Mouse (Mus musculus) adipose tissue, adult 10 weeks (tissue): ENCODE data around the gene Elobl. TPM values are rescaled to one million over a fixed set of nuclear protein-coding genes. Genes with fewer than 3 reads are reported as not detected.

ENCODE experiments used
- polyA plus RNA-seq: library from polyadenylated mRNA; stranded (reverse); fragments of 350-450 nt; fragmentation: Illumina TruSeq; extraction: RNeasy Lipid Tissue Mini Kit (QIAGEN cat#74804); gene quantifications from one replicate; pipeline ENCODE4 v1.2.3, GENCODE M21; 2014; ENCODE audit warnings: low read depth, low replicate concordance

The Elobl gene
- polyA plus RNA-seq, result not detected

DNA sequence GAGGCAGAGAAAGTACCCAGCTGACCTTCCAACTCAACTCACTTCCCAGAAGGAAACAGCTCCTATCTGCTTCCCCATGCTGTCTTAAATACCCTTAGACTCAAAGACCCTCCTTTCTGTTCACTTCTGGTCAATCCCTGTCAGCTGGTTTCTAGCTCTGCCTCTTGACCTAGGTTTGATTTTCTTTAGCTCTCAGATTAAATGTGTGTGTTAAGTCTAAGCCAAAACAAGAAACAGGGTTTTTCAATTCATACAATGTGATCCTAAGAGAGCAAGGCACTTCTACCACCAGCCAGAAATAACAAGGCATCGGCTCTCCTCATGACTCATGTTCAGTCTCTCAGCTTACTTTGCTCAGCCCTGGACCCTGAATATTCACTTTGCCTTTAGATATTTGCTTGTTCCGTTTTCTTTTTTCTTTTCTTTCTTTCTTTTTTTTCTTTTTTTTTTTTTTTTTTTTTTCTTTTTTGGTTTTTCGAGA is at the start of gene Elobl:
Elobl (minus strand) TSS at position 51 of the 481 bp plus-strand sequence.

DNA sequence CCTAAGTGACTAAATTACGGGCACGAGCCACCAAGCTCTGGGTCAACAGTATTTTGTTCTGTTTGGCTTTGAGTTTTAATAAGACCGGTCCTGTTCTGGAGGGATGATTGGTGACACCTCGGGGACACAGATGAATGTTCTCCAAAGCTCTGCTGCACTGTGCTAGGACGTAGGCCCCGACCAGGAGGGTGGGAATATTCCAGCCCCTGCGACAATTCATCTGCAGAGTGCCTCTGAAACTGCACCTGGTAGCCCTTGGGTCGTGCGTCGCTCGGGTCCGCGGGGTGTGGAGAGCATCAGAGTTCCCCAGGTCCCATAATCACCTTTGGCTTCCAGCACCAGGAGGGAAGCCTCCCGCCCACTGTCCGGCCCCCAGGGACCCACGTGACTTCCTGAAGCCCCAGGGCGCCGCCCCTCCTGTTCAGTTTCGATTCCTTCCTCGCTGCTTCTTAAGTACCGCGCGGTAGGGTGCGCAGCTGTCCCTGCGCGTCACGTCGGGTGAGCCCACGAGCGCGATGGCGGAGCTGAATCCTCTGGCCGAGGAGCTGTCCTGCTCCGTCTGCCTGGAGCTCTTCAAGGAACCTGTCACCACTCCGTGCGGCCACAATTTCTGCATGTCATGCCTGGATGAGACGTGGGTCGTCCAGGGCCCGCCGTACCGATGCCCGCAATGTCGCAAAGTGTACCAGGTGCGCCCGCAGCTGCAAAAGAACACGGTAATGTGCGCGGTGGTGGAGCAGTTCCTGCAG is 32.4 kb upstream of the Elobl start, which contains the start of gene Trim25:
Trim25 (plus strand) TSS at position 403 of the 749 bp plus-strand sequence.

DNA sequence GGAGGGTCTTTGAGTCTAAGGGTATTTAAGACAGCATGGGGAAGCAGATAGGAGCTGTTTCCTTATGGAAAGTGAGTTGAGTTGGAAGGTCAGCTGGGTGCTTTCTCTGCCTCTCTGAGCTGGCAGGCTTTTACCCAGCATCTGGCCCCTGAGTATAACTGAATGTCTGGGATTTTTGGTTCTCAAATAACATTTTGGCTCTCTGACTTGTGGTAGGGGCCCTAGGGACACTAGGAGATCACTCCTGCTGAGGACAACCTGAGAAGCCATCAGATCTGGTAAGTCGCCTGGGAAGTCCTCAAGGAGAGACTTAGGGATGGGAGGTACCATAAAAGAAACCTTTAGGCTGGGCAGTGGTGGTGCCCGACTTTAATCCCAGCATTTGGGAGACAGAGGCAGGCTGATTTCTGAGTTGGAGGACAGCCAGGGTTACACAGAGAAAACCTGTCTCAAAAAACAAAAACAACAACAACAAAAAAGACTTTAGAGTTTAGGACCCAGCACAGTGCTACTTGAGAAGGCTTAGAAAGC is 3.5 kb upstream of the Elobl start, which contains the start of gene Coil:
Coil (plus strand) TSS at position 51 of the 531 bp plus-strand sequence.

GRCm38 (mm10) chr11:88955217-88955969 is 11.3 kb downstream of the Elobl start, which contains the start of gene Scpep1:
Gene Scpep1, minus strand, starts transcription at chr11:88955465.

Other genes starting within 250 kb of the Elobl start
- gene Msi2, start 248.4 kb downstream of the Elobl start, polyA plus RNA-seq, result 47.9 TPM
- gene Akap1, start 102.3 kb downstream of the Elobl start, polyA plus RNA-seq, result 47.2 TPM
- gene Scpep1, start 11.5 kb downstream of the Elobl start, polyA plus RNA-seq, result 37.8 TPM
- gene Coil, start 3.3 kb upstream of the Elobl start, polyA plus RNA-seq, result 10.1 TPM
- 19.5 TPM for gene Trim25, start 32.4 kb upstream of the Elobl start, polyA plus RNA-seq
- 6.5 TPM for gene Dgke, start 99.9 kb upstream of the Elobl start, polyA plus RNA-seq
- 1.3 TPM for gene Gm525, start 106.9 kb upstream of the Elobl start, polyA plus RNA-seq